Mouse (Mus musculus): Measurements from ENCODE around the gene Tmem79. TPM values are rescaled to one million over a fixed set of nuclear protein-coding genes. Genes with fewer than 3 reads are reported as not detected.
"Not testable (repeated sequence)": the region's sequence is repeated elsewhere in the genome, so short reads cannot be mapped to it uniquely, and the experiment has no call there.

Tmem79 gene
- 1.7 and 2.2 TPM in 2 replicates for polyA plus RNA-seq (2015; fragmentation: Nextera tagmentation; extraction: Ambion mirVana)

- Histone ChIP-seq H3K36me3 (peaks cover under 1% of the 10 kb centered on the region; the same call in 1 of the 2 replicates), H3K27ac (peak within 1 kb of the TSS; percentile 99), H3K4me1 (replicated peaks) (peaks cover 35% of the 10 kb centered on the region), H3K4me3 (peak within 1 kb of the TSS; percentile 96), H3K27me3 (no peaks in the 10 kb centered on the region), H3K9ac (peak within 1 kb of the TSS; percentile 96), H3K4me2 (peak within 1 kb of the TSS; percentile 74), H3K9me3 (replicated peaks) (no peaks in the 10 kb centered on the region)
- WGBS: 1% methylated on average over 65 of the region's 66 CpGs
- ATAC-seq (replicated peaks; ENCODE audit: insufficient number of reproducible peaks, insufficient read depth, low FRiP score, low read depth): peak; percentile 88
Measured at GRCm38 (mm10) chr3:88336058-88337013, at the start of gene Tmem79, which contains the start of gene Smg5. Tmem79 (minus strand) TSS chr3:88336148. Smg5 (plus strand) TSS chr3:88336260.

- Histone ChIP-seq H3K27ac (no peak within 1 kb of the TSS), H3K4me3 (no peak within 1 kb of the TSS), H3K4me1 (replicated peaks) (peaks cover 3% of the 10 kb centered on the region; the same call in 1 of the 2 replicates), H3K4me2 (no peak within 1 kb of the TSS), H3K36me3 (no peaks in the 10 kb centered on the region), H3K27me3 (no peaks in the 10 kb centered on the region), H3K9ac (no peak within 1 kb of the TSS), H3K9me3 (replicated peaks) (no peaks in the 10 kb centered on the region)
- WGBS: 75% methylated on average over 5 of the region's 5 CpGs
- ATAC-seq (replicated peaks; ENCODE audit: insufficient number of reproducible peaks, insufficient read depth, low FRiP score, low read depth): no peak
Measured at GRCm38 (mm10) chr3:88384364-88384763, 48.4 kb upstream of the Tmem79 start, which contains the start of gene Bglap. Bglap (minus strand) TSS chr3:88384464.

GRCm38 (mm10) chr3:88382383-88382782 is 46.4 kb upstream of the Tmem79 start:
- not testable (repeated sequence) for H3K4me2 ChIP-seq

GRCm38 (mm10) chr3:88381389-88382315 is 45.7 kb upstream of the Tmem79 start:
- peak overlapping the region; percentile 52 for H3K4me2 ChIP-seq
- not testable (repeated sequence) for H3K4me3 ChIP-seq; H3K27me3 ChIP-seq; H3K36me3 ChIP-seq; H3K4me1 ChIP-seq (replicated peaks); H3K9ac ChIP-seq; H3K9me3 ChIP-seq (replicated peaks); H3K27ac ChIP-seq
- ATAC-seq (replicated peaks; ENCODE audit: insufficient number of reproducible peaks, insufficient read depth, low FRiP score, low read depth): peak; percentile 69; the same call in 1 of the 2 replicates
- WGBS: 11% methylated on average over 20 of the region's 22 CpGs

More at GRCm38 (mm10) chr3:88382383-88382782, 46.4 kb upstream of the Tmem79 start:
- H3K9me3 ChIP-seq (replicated peaks); H3K27ac ChIP-seq; H3K27me3 ChIP-seq; H3K9ac ChIP-seq; H3K36me3 ChIP-seq; H3K4me3 ChIP-seq; H3K4me1 ChIP-seq (replicated peaks); ATAC-seq (replicated peaks; ENCODE audit: insufficient number of reproducible peaks, insufficient read depth, low FRiP score, low read depth): not testable (repeated sequence)
- WGBS: 57% methylated on average over 2 of the region's 7 CpGs

- not testable (repeated sequence) for H3K9me3 ChIP-seq (replicated peaks); H3K27me3 ChIP-seq; H3K36me3 ChIP-seq; H3K9ac ChIP-seq; H3K4me2 ChIP-seq; H3K4me1 ChIP-seq (replicated peaks); H3K4me3 ChIP-seq; H3K27ac ChIP-seq; ATAC-seq (replicated peaks; ENCODE audit: insufficient number of reproducible peaks, insufficient read depth, low FRiP score, low read depth)
- 76% methylated on average over 5 of the region's 5 CpGs for WGBS
Measured at GRCm38 (mm10) chr3:88378599-88378998, 42.7 kb upstream of the Tmem79 start, which contains the start of gene Bglap2. Bglap2 (minus strand) TSS chr3:88378699.

GRCm38 (mm10) chr3:88376644-88377043 is 40.7 kb upstream of the Tmem79 start:
- not testable (repeated sequence) for H3K9ac ChIP-seq; H3K4me3 ChIP-seq; H3K27me3 ChIP-seq; H3K9me3 ChIP-seq (replicated peaks); H3K27ac ChIP-seq; H3K4me1 ChIP-seq (replicated peaks); H3K36me3 ChIP-seq; ATAC-seq (replicated peaks; ENCODE audit: insufficient number of reproducible peaks, insufficient read depth, low FRiP score, low read depth)
- H3K4me2 ChIP-seq: peak overlapping the region; percentile 52
- WGBS: 22% methylated on average over 6 of the region's 7 CpGs

GRCm38 (mm10) chr3:88375750-88376626 is 40.0 kb upstream of the Tmem79 start:
- peak; percentile 75; the same call in 1 of the 2 replicates for ATAC-seq (replicated peaks; ENCODE audit: insufficient number of reproducible peaks, insufficient read depth, low FRiP score, low read depth)
- not testable (repeated sequence) for H3K4me1 ChIP-seq (replicated peaks); H3K9ac ChIP-seq; H3K27me3 ChIP-seq; H3K27ac ChIP-seq; H3K9me3 ChIP-seq (replicated peaks); H3K36me3 ChIP-seq
- Histone ChIP-seq H3K4me3 (peak overlapping the region; percentile 18; the same call in 1 of the 2 replicates), H3K4me2 (peak overlapping the region; percentile 52)
- WGBS: 12% methylated on average over 19 of the region's 19 CpGs

- H3K9ac ChIP-seq; H3K4me1 ChIP-seq (replicated peaks); ATAC-seq (replicated peaks; ENCODE audit: insufficient number of reproducible peaks, insufficient read depth, low FRiP score, low read depth); H3K4me2 ChIP-seq; H3K9me3 ChIP-seq (replicated peaks); H3K4me3 ChIP-seq; H3K36me3 ChIP-seq; H3K27me3 ChIP-seq; H3K27ac ChIP-seq: not testable (repeated sequence)
- 88% methylated on average over 9 of the region's 9 CpGs for WGBS
Measured at GRCm38 (mm10) chr3:88372643-88373042, 36.7 kb upstream of the Tmem79 start, which contains the start of gene Bglap3. Bglap3 (minus strand) TSS chr3:88372743.

- not testable (repeated sequence) for H3K36me3 ChIP-seq; ATAC-seq (replicated peaks; ENCODE audit: insufficient number of reproducible peaks, insufficient read depth, low FRiP score, low read depth); H3K9me3 ChIP-seq (replicated peaks); H3K4me2 ChIP-seq; H3K4me3 ChIP-seq; H3K27ac ChIP-seq; H3K9ac ChIP-seq
- Histone ChIP-seq H3K4me1 (replicated peaks) (peaks cover 22% of the 10 kb centered on the region), H3K27me3 (peaks cover 23% of the 10 kb centered on the region)
- WGBS: 48% methylated on average over 7 of the region's 7 CpGs
Measured at GRCm38 (mm10) chr3:88368511-88368910, 32.6 kb upstream of the Tmem79 start.

GRCm38 (mm10) chr3:88367517-88367916 is 31.6 kb upstream of the Tmem79 start:
- Histone ChIP-seq H3K4me2 (peak overlapping the region; percentile 56), H3K27me3 (peaks cover 23% of the 10 kb centered on the region), H3K4me1 (replicated peaks) (peaks cover 23% of the 10 kb centered on the region)
- 57% methylated on average over 3 of the region's 7 CpGs for WGBS
- H3K9ac ChIP-seq; H3K9me3 ChIP-seq (replicated peaks); H3K4me3 ChIP-seq; ATAC-seq (replicated peaks; ENCODE audit: insufficient number of reproducible peaks, insufficient read depth, low FRiP score, low read depth); H3K27ac ChIP-seq; H3K36me3 ChIP-seq: not testable (repeated sequence)
